Mouse (Mus musculus) CH12.LX (cell line): Measurements from ENCODE around the gene Tomm40. TPM values are rescaled to one million over a fixed set of nuclear protein-coding genes. Genes with fewer than 3 reads are reported as not detected.
A peak's percentile ranks its signal among the peaks of the same experiment; 100 is the strongest.

Source experiments
- DNase-seq: peaks from one replicate; pipeline ENCODE4 v3.0.0-alpha.2; 2013; ENCODE audit errors: extremely low read depth
- H3K27ac ChIP-seq: 2 replicates; pipeline ENCODE4 v1.5.1; 2012; ENCODE audit warnings: low read depth, mild to moderate bottlenecking, control low read depth, moderate library complexity; ENCODE audit not compliant: insufficient read depth
- H3K27me3 ChIP-seq: replicated peaks from 2 replicates; pipeline ENCODE3; 2012; ENCODE audit warnings: inconsistent platforms
- H3K36me3 ChIP-seq, 2 experiments: replicated peaks in 1 of 2; 2 replicates each; pipeline versions ENCODE3 to v1.6.1; 2012; ENCODE audit warnings: inconsistent platforms in 1 of 2, low read length in 1 of 2, mild to moderate bottlenecking in 1 of 2, mixed read lengths in 1 of 2, moderate library complexity in 1 of 2; ENCODE audit not compliant: control insufficient read depth in 1 of 2, insufficient read depth in 1 of 2
- H3K4me1 ChIP-seq, 2 experiments: 2 replicates each; pipeline ENCODE4 v1.6.1; 2012; ENCODE audit warnings: inconsistent platforms in 1 of 2, moderate library complexity in 1 of 2; ENCODE audit not compliant: insufficient read depth in 2 of 2, control insufficient read depth in 1 of 2
- H3K4me2 ChIP-seq: 2 replicates; pipeline ENCODE4 v1.6.1; 2012; ENCODE audit warnings: low read depth, mild to moderate bottlenecking, control low read depth; ENCODE audit not compliant: poor library complexity, insufficient read depth, severe bottlenecking
- H3K4me3 ChIP-seq, 3 experiments: fragments of 150-350 bp in 1 of 3; sonication (generic) in 1 of 3; replicated peaks in 1 of 3; 2 replicates each; pipeline versions ENCODE3 to v1.5.1; 2011 to 2012; ENCODE audit warnings: low read depth in 2 of 3, low read length in 2 of 3, mild to moderate bottlenecking in 2 of 3, moderate library complexity in 2 of 3, control low read depth in 1 of 3, improper control_type of control experiment in 1 of 3, inconsistent platforms in 1 of 3, mixed read lengths in 1 of 3; ENCODE audit not compliant: poor library complexity in 1 of 3
- H3K79me2 ChIP-seq: replicated peaks from 2 replicates; pipeline ENCODE4 v1.6.1; 2012; ENCODE audit warnings: mild to moderate bottlenecking, moderate library complexity; ENCODE audit not compliant: control insufficient read depth, poor library complexity, insufficient read depth, severe bottlenecking; ENCODE audit errors: extremely low read depth
- H3K9ac ChIP-seq: 2 replicates; pipeline ENCODE4 v1.6.1; 2012; ENCODE audit warnings: low read depth, mild to moderate bottlenecking, control low read depth, moderate library complexity; ENCODE audit not compliant: insufficient read depth
- H3K9me3 ChIP-seq: replicated peaks from 2 replicates; pipeline ENCODE3; 2012; ENCODE audit warnings: low read length, inconsistent platforms, mixed read lengths
- CHD1 ChIP-seq: IDR thresholded peaks from 2 replicates; pipeline ENCODE4 v1.6.1; 2012; ENCODE audit warnings: low read depth, low read length, improper control_type of control experiment, inconsistent platforms
- E2F4 ChIP-seq: IDR thresholded peaks from 2 replicates; pipeline ENCODE4 v1.6.1; 2011; ENCODE audit warnings: low read depth, low read length, improper control_type of control experiment; ENCODE audit not compliant: insufficient replicate concordance
- EP300 ChIP-seq: IDR thresholded peaks from 2 replicates; pipeline ENCODE4 v1.6.1; 2011; ENCODE audit warnings: low read length, improper control_type of control experiment
- ETS1 ChIP-seq: conservative IDR thresholded peaks from 2 replicates; pipeline ENCODE4 v1.6.1; 2012; ENCODE audit warnings: low read depth, mild to moderate bottlenecking, inconsistent platforms, low read length, improper control_type of control experiment, moderate library complexity
- GABPA ChIP-seq: IDR thresholded peaks from 2 replicates; pipeline ENCODE4 v1.6.1; 2012; ENCODE audit warnings: low read depth, low read length, improper control_type of control experiment, inconsistent platforms; ENCODE audit not compliant: insufficient replicate concordance
- HCFC1 ChIP-seq: IDR thresholded peaks from 2 replicates; pipeline ENCODE4 v1.6.1; 2012; ENCODE audit warnings: low read depth, mild to moderate bottlenecking, inconsistent platforms, low read length, improper control_type of control experiment
- IRF4 ChIP-seq: IDR thresholded peaks from 2 replicates; pipeline ENCODE4 v1.6.1; 2014; ENCODE audit warnings: low read depth, mild to moderate bottlenecking, inconsistent platforms, low read length, improper control_type of control experiment
- JUN ChIP-seq: IDR thresholded peaks from 2 replicates; pipeline ENCODE4 v1.6.1; 2011; ENCODE audit warnings: low read depth, mild to moderate bottlenecking, low read length, improper control_type of control experiment, moderate library complexity; ENCODE audit not compliant: insufficient read depth
- JUND ChIP-seq: conservative IDR thresholded peaks from 2 replicates; pipeline ENCODE4 v1.6.1; 2011; ENCODE audit warnings: low read depth, low read length, improper control_type of control experiment
- KAT2A ChIP-seq: IDR thresholded peaks from 2 replicates; pipeline ENCODE4 v1.6.1; 2012; ENCODE audit warnings: low read length, improper control_type of control experiment, inconsistent platforms; ENCODE audit not compliant: insufficient replicate concordance
- MAFK ChIP-seq: IDR thresholded peaks from 2 replicates; pipeline ENCODE4 v1.6.1; 2011; ENCODE audit warnings: low read length, improper control_type of control experiment; ENCODE audit not compliant: insufficient replicate concordance
- MAX ChIP-seq: IDR thresholded peaks from 2 replicates; pipeline ENCODE4 v1.6.1; 2011; ENCODE audit warnings: low read length, improper control_type of control experiment
- MYC ChIP-seq: IDR thresholded peaks from 2 replicates; pipeline ENCODE4 v1.6.1; 2011; ENCODE audit warnings: low read depth, mild to moderate bottlenecking, improper control_type of control experiment, low read length
- NELFE ChIP-seq: IDR thresholded peaks from 2 replicates; pipeline ENCODE4 v1.6.1; 2011; ENCODE audit warnings: low read depth, low read length, improper control_type of control experiment
- NRF1 ChIP-seq: IDR thresholded peaks from 2 replicates; pipeline ENCODE4 v1.6.1; 2014; ENCODE audit warnings: low read depth, mild to moderate bottlenecking, inconsistent platforms, low read length, improper control_type of control experiment, moderate library complexity
- POLR2A ChIP-seq: IDR thresholded peaks from 2 replicates; pipeline ENCODE4 v1.6.1; 2011; ENCODE audit warnings: low read depth, mild to moderate bottlenecking, improper control_type of control experiment, low read length
- RAD21 ChIP-seq: IDR thresholded peaks from 2 replicates; pipeline ENCODE4 v1.6.1; 2011; ENCODE audit warnings: low read depth, mild to moderate bottlenecking, low read length, improper control_type of control experiment, moderate library complexity
- RCOR1 ChIP-seq: conservative IDR thresholded peaks from 2 replicates; pipeline ENCODE4 v1.6.1; 2012; ENCODE audit warnings: low read depth, mild to moderate bottlenecking, inconsistent platforms, low read length, improper control_type of control experiment
- USF1 ChIP-seq: IDR thresholded peaks from 2 replicates; pipeline ENCODE4 v1.6.1; 2014; ENCODE audit warnings: low read depth, mild to moderate bottlenecking, inconsistent platforms, low read length, improper control_type of control experiment
- ZKSCAN1 ChIP-seq: IDR thresholded peaks from 2 replicates; pipeline ENCODE4 v1.6.1; 2012; ENCODE audit warnings: low read depth, inconsistent platforms, low read length, improper control_type of control experiment, borderline replicate concordance
- ZNF384 ChIP-seq: IDR thresholded peaks from 2 replicates; pipeline ENCODE4 v1.6.1; 2012; ENCODE audit warnings: low read depth, low read length, improper control_type of control experiment, inconsistent platforms
- dilution Hi-C: fragments of 300-500 bp; cut with MboI; formaldehyde crosslinking; loops from 2 replicates; pipeline ENCODE4 v1.14.3; 2020; ENCODE audit warnings: low sequenced_read_pairs; ENCODE audit not compliant: extremely low pct_unique_long_range_greater_than_20kb, extremely low pct_ligation_motif_present
- in situ Hi-C: fragments of 300-500 bp; cut with MboI; formaldehyde crosslinking; loops from 3 replicates; pipeline ENCODE4 v1.14.3; 2019; ENCODE audit warnings: low sequenced_read_pairs, low pct_ligation_motif_present, low pct_unique_long_range_greater_than_20kb, mixed read lengths
- polyA plus RNA-seq: library from polyadenylated mRNA; unstranded; fragments of >175 nt; gene quantifications from 2 replicates; pipeline ENCODE4 v1.2.1, GENCODE M21; 2012; ENCODE audit warnings: low read depth; ENCODE audit not compliant: insufficient read length
- total RNA-seq, 2 experiments: library from RNA; depleted of rRNA; stranded (reverse); fragments of 300-350 nt in 1 of 2; fragments of >200 nt in 1 of 2; gene quantifications; 2 replicates each; pipeline ENCODE4 v1.2.3; 2012 to 2014

The Tomm40 gene
- total and polyA plus RNA-seq, 3 experiments: 115 to 221 (median 179) TPM

GRCm38 (mm10) chr7:19663940-19664339, 51.3 kb downstream of the Tomm40 start:
- H3K9me3 ChIP-seq: no peaks in the 10 kb centered on the region
- H3K36me3 ChIP-seq: peaks cover 20 to 38% of the 10 kb centered on the region in 2 experiments
- H3K27me3 ChIP-seq: no peaks in the 10 kb centered on the region
- no peak for TF ChIP-seq JUN
- TF ChIP-seq MAX: no peak
- TF ChIP-seq EP300: no peak
- no peak for TF ChIP-seq ZKSCAN1
- no peak for TF ChIP-seq JUND
- TF ChIP-seq MAFK: no peak
- no peak for TF ChIP-seq E2F4
- no peak for TF ChIP-seq MYC
- no peak for TF ChIP-seq ZNF384
- TF ChIP-seq USF1: no peak
- no peak for TF ChIP-seq IRF4
- no peak for TF ChIP-seq RAD21
- H3K4me3 ChIP-seq: peak overlapping the region; percentile 80 to 94 (median 81)
- peak overlapping the region; percentile 96 for H3K9ac ChIP-seq
- H3K79me2 ChIP-seq: peaks cover 53% of the 10 kb centered on the region
- peak overlapping the region; percentile 62 for H3K4me2 ChIP-seq
- dilution Hi-C loops: no loop called here
- no peak for DNase-seq
- peaks cover 14 to 46% of the 10 kb centered on the region in 2 experiments; a peak in 3 of 4 replicates for H3K4me1 ChIP-seq
- in situ Hi-C loops: no loop called here
- no peak overlapping the region for H3K27ac ChIP-seq

GRCm38 (mm10) chr7:19652614-19653013, 62.6 kb downstream of the Tomm40 start:
- dilution Hi-C loops: no loop called here
- DNase-seq: no peak
- no peaks in the 10 kb centered on the region for H3K9me3 ChIP-seq
- H3K27me3 ChIP-seq: no peaks in the 10 kb centered on the region
- in situ Hi-C loops: no loop called here
- peaks cover 9% of the 10 kb centered on the region for H3K79me2 ChIP-seq
- H3K4me3 ChIP-seq: no peak overlapping the region
- no peak overlapping the region for H3K9ac ChIP-seq
- peaks cover 64 to 92% of the 10 kb centered on the region in 2 experiments for H3K36me3 ChIP-seq
- H3K4me1 ChIP-seq: no peaks in the 10 kb centered on the region
- TF ChIP-seq ZNF384 (no peak), NELFE (no peak), RAD21 (no peak), ZKSCAN1 (no peak), ETS1 (no peak), NRF1 (no peak), POLR2A (no peak), RCOR1 (no peak), E2F4 (no peak), CHD1 (no peak), JUN (no peak), KAT2A (no peak), MAFK (no peak), JUND (no peak), GABPA (no peak), HCFC1 (no peak)
- H3K4me2 ChIP-seq: no peak overlapping the region
- no peak overlapping the region for H3K27ac ChIP-seq

Other genes starting within 250 kb of the Tomm40 start
Only the 20 nearest of the 24 such genes appear.
- gene Nkpd1, start 197.6 kb downstream of the Tomm40 start, total RNA-seq (2012; rRNA removed): 0.92 and 1.9 TPM in 2 replicates
- gene Nkpd1, start 197.6 kb downstream of the Tomm40 start, total RNA-seq (2014; rRNA removed): 0.59 and 1.1 TPM in 2 replicates
- 2.1 and 2.3 TPM in 2 replicates for gene Nkpd1, start 197.6 kb downstream of the Tomm40 start, polyA plus RNA-seq
- gene Ppp1r37, start 152.4 kb downstream of the Tomm40 start, total RNA-seq (2012; rRNA removed): 13.8 and 14.2 TPM in 2 replicates
- gene Ppp1r37, start 152.4 kb downstream of the Tomm40 start, total RNA-seq (2014; rRNA removed): 7.3 and 7.7 TPM in 2 replicates
- 15.7 and 16.5 TPM in 2 replicates for gene Ppp1r37, start 152.4 kb downstream of the Tomm40 start, polyA plus RNA-seq
- 26.5 and 30.0 TPM in 2 replicates for gene Zfp296, start 138.2 kb downstream of the Tomm40 start, total RNA-seq (2012; rRNA removed)
- gene Zfp296, start 138.2 kb downstream of the Tomm40 start, total RNA-seq (2014; rRNA removed): 8.6 and 10.7 TPM in 2 replicates
- 37.6 and 44.0 TPM in 2 replicates for gene Zfp296, start 138.2 kb downstream of the Tomm40 start, polyA plus RNA-seq
- 52.5 and 63.2 TPM in 2 replicates for gene Gemin7, start 137.8 kb downstream of the Tomm40 start, total RNA-seq (2012; rRNA removed)
- gene Gemin7, start 137.8 kb downstream of the Tomm40 start, total RNA-seq (2014; rRNA removed): 89.6 and 101 TPM in 2 replicates
- gene Gemin7, start 137.8 kb downstream of the Tomm40 start, polyA plus RNA-seq: 59.3 and 64.4 TPM in 2 replicates
- gene Clasrp, start 111.0 kb downstream of the Tomm40 start, total RNA-seq (2012; rRNA removed): 43.4 and 45.4 TPM in 2 replicates
- 14.5 and 17.5 TPM in 2 replicates for gene Clasrp, start 111.0 kb downstream of the Tomm40 start, total RNA-seq (2014; rRNA removed)
- gene Clasrp, start 111.0 kb downstream of the Tomm40 start, polyA plus RNA-seq: 59.4 and 62.6 TPM in 2 replicates
- 37.8 and 58.1 TPM in 2 replicates for gene Relb, start 86.0 kb downstream of the Tomm40 start, total RNA-seq (2012; rRNA removed)
- 41.5 and 44.0 TPM in 2 replicates for gene Relb, start 86.0 kb downstream of the Tomm40 start, total RNA-seq (2014; rRNA removed)
- gene Relb, start 86.0 kb downstream of the Tomm40 start, polyA plus RNA-seq: 50.6 and 59.6 TPM in 2 replicates
- 43.6 and 43.9 TPM in 2 replicates for gene Clptm1, start 50.4 kb downstream of the Tomm40 start, total RNA-seq (2012; rRNA removed)
- gene Clptm1, start 50.4 kb downstream of the Tomm40 start, total RNA-seq (2014; rRNA removed): 33.8 and 34.0 TPM in 2 replicates
- 54.7 and 70.9 TPM in 2 replicates for gene Clptm1, start 50.4 kb downstream of the Tomm40 start, polyA plus RNA-seq
- not detected in 2 replicates for gene Apoc2, start 37.5 kb downstream of the Tomm40 start, total RNA-seq (2012; rRNA removed)
- gene Apoc2, start 37.5 kb downstream of the Tomm40 start, total RNA-seq (2014; rRNA removed): not detected in 2 replicates
- not detected in 2 replicates for gene Apoc2, start 37.5 kb downstream of the Tomm40 start, polyA plus RNA-seq
- gene Gm44805, start 34.0 kb downstream of the Tomm40 start, total RNA-seq (2012; rRNA removed): not detected in 2 replicates
- gene Gm44805, start 34.0 kb downstream of the Tomm40 start, total RNA-seq (2014; rRNA removed): not detected in 2 replicates
- gene Gm44805, start 34.0 kb downstream of the Tomm40 start, polyA plus RNA-seq: not detected in 2 replicates
- not detected in 2 replicates for gene Apoc4, start 34.0 kb downstream of the Tomm40 start, total RNA-seq (2012; rRNA removed)
- not detected in 2 replicates for gene Apoc4, start 34.0 kb downstream of the Tomm40 start, total RNA-seq (2014; rRNA removed)
- gene Apoc4, start 34.0 kb downstream of the Tomm40 start, polyA plus RNA-seq: not detected in 2 replicates
- not detected in 2 replicates for gene Apoc1, start 22.8 kb downstream of the Tomm40 start, total RNA-seq (2012; rRNA removed)
- not detected in 2 replicates for gene Apoc1, start 22.8 kb downstream of the Tomm40 start, total RNA-seq (2014; rRNA removed)
- gene Apoc1, start 22.8 kb downstream of the Tomm40 start, polyA plus RNA-seq: not detected in 2 replicates
- gene Apoe, start 16.2 kb downstream of the Tomm40 start, total RNA-seq (2012; rRNA removed): 10.0 and 10.5 TPM in 2 replicates
- 6.2 and 6.4 TPM in 2 replicates for gene Apoe, start 16.2 kb downstream of the Tomm40 start, total RNA-seq (2014; rRNA removed)
- gene Apoe, start 16.2 kb downstream of the Tomm40 start, polyA plus RNA-seq: 16.7 and 21.4 TPM in 2 replicates
- 9.1 and 14.1 TPM in 2 replicates for gene Nectin2, start 35.0 kb upstream of the Tomm40 start, total RNA-seq (2012; rRNA removed)
- 3.0 and 3.4 TPM in 2 replicates for gene Nectin2, start 35.0 kb upstream of the Tomm40 start, total RNA-seq (2014; rRNA removed)
- 6.3 and 6.5 TPM in 2 replicates for gene Nectin2, start 35.0 kb upstream of the Tomm40 start, polyA plus RNA-seq
- 8.2 and 10.9 TPM in 2 replicates for gene Bcam, start 55.6 kb upstream of the Tomm40 start, total RNA-seq (2012; rRNA removed)
- 2.4 and 3.0 TPM in 2 replicates for gene Bcam, start 55.6 kb upstream of the Tomm40 start, total RNA-seq (2014; rRNA removed)
- 4.8 and 5.3 TPM in 2 replicates for gene Bcam, start 55.6 kb upstream of the Tomm40 start, polyA plus RNA-seq
- gene Cblc, start 81.4 kb upstream of the Tomm40 start, total RNA-seq (2012; rRNA removed): 30.8 and 38.9 TPM in 2 replicates
- gene Cblc, start 81.4 kb upstream of the Tomm40 start, total RNA-seq (2014; rRNA removed): 6.4 and 7.2 TPM in 2 replicates
- gene Cblc, start 81.4 kb upstream of the Tomm40 start, polyA plus RNA-seq: 12.7 and 13.4 TPM in 2 replicates
- gene Bcl3, start 107.3 kb upstream of the Tomm40 start, total RNA-seq (2012; rRNA removed): 15.8 and 18.8 TPM in 2 replicates
- 3.2 and 3.8 TPM in 2 replicates for gene Bcl3, start 107.3 kb upstream of the Tomm40 start, total RNA-seq (2014; rRNA removed)
- 17.9 and 25.2 TPM in 2 replicates for gene Bcl3, start 107.3 kb upstream of the Tomm40 start, polyA plus RNA-seq
- 0.59 TPM in 1 of 2 replicates, not detected in the other for gene Gm19345, start 136.6 kb upstream of the Tomm40 start, total RNA-seq (2012; rRNA removed)
- gene Gm19345, start 136.6 kb upstream of the Tomm40 start, total RNA-seq (2014; rRNA removed): not detected in 2 replicates
- gene Gm19345, start 136.6 kb upstream of the Tomm40 start, polyA plus RNA-seq: 4.1 and 4.3 TPM in 2 replicates
- 2.5 and 3.2 TPM in 2 replicates for gene Ceacam16, start 145.9 kb upstream of the Tomm40 start, total RNA-seq (2012; rRNA removed)
- gene Ceacam16, start 145.9 kb upstream of the Tomm40 start, total RNA-seq (2014; rRNA removed): 0.88 and 1.1 TPM in 2 replicates
- 6.8 and 7.7 TPM in 2 replicates for gene Ceacam16, start 145.9 kb upstream of the Tomm40 start, polyA plus RNA-seq
- 0.04 and 0.08 TPM in 2 replicates for gene Ceacam19, start 172.5 kb upstream of the Tomm40 start, total RNA-seq (2012; rRNA removed)
- not detected in 2 replicates for gene Ceacam19, start 172.5 kb upstream of the Tomm40 start, total RNA-seq (2014; rRNA removed)
- gene Ceacam19, start 172.5 kb upstream of the Tomm40 start, polyA plus RNA-seq: not detected in 2 replicates
- gene Pvr, start 205.7 kb upstream of the Tomm40 start, total RNA-seq (2012; rRNA removed): 15.0 and 15.4 TPM in 2 replicates
- gene Pvr, start 205.7 kb upstream of the Tomm40 start, total RNA-seq (2014; rRNA removed): 12.7 and 13.1 TPM in 2 replicates
- 8.8 and 13.2 TPM in 2 replicates for gene Pvr, start 205.7 kb upstream of the Tomm40 start, polyA plus RNA-seq